Mouse (Mus musculus): ENCODE measurements around the gene Tead1. TPM values are rescaled to one million over a fixed set of nuclear protein-coding genes. Genes with fewer than 3 reads are reported as not detected.
A peak's percentile ranks its signal among the peaks of the same experiment; 100 is the strongest.

Gene Tead1
- polyA plus RNA-seq, 1 experiment from 2014 or later: 6.0 TPM

DNA sequence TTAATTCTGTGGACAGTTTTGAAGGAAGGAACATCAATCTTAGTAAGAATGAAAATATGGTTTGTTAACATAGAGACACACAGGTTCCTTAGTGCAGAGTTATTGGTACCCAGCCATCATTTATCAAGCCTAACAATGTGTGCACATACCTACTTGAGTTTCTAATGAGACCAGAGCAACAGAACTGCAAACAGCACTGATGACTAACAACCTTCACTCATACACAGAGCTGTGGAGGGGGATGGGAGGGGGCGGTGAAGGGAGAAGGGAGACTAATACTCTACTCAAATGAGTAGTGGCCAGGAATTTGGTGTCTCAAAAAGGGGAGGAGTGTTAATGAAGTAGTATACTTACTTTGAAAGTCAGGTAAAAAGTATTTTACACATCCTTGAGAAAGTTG lies 263.9 kb downstream of the Tead1 start:
- ATAC-seq: no peak

GRCm38 (mm10) chr7:112946706-112947105 lies 267.6 kb downstream of the Tead1 start:
- Histone ChIP-seq H3K4me1 (ENCODE audit: control insufficient read depth, insufficient read depth, low read length) (no peaks in the 10 kb centered on the region), H3K4me3 (ENCODE audit: low read depth, low read length) (no peak overlapping the region), H3K4me2 (ENCODE audit: low read length) (no peak overlapping the region), H3K36me3 (ENCODE audit: control insufficient read depth, insufficient read depth, low read length) (no peaks in the 10 kb centered on the region), H3K9ac (ENCODE audit: low read length) (no peak overlapping the region), H3K27ac (ENCODE audit: low read depth, low read length) (no peak overlapping the region), H3K27me3 (replicated peaks; ENCODE audit: control insufficient read depth, insufficient read depth, low read length) (no peaks in the 10 kb centered on the region), H3K9me3 (replicated peaks; ENCODE audit: control insufficient read depth, low read length) (no peaks in the 10 kb centered on the region)
- ATAC-seq: no peak
- DNase-seq (ENCODE audit: low spot score): no peak
- WGBS: 59% methylated on average over 6 of the region's 6 CpGs

More for the DNA sequence above, 263.9 kb downstream of the Tead1 start:
- no peak overlapping the region for H3K9ac ChIP-seq (ENCODE audit: low read length)
- no peak overlapping the region for H3K4me3 ChIP-seq (ENCODE audit: low read depth, low read length)
- no peak overlapping the region for H3K4me2 ChIP-seq (ENCODE audit: low read length)
- 88% methylated on average over 1 of the region's 1 CpGs for WGBS
- no peak overlapping the region for H3K27ac ChIP-seq (ENCODE audit: low read depth, low read length)
- H3K4me1 ChIP-seq (ENCODE audit: control insufficient read depth, insufficient read depth, low read length): no peaks in the 10 kb centered on the region
- no peaks in the 10 kb centered on the region for H3K36me3 ChIP-seq (ENCODE audit: control insufficient read depth, insufficient read depth, low read length)
- H3K9me3 ChIP-seq (replicated peaks; ENCODE audit: control insufficient read depth, low read length): no peaks in the 10 kb centered on the region
- no peaks in the 10 kb centered on the region for H3K27me3 ChIP-seq (replicated peaks; ENCODE audit: control insufficient read depth, insufficient read depth, low read length)
- DNase-seq (ENCODE audit: low spot score): no peak

GRCm38 (mm10) chr7:112953777-112954291 lies 274.7 kb downstream of the Tead1 start, which contains the start of gene Rassf10:
Gene Rassf10, plus strand, starts transcription at chr7:112953962.
- peaks cover 13% of the 10 kb centered on the region; the same call in 1 of the 2 replicates for H3K4me1 ChIP-seq (ENCODE audit: control insufficient read depth, insufficient read depth, low read length)
- peak; percentile 55 for DNase-seq (ENCODE audit: low spot score)
- under 1% methylated on average over 40 of the region's 41 CpGs for WGBS
- ATAC-seq: peak; percentile 72
- H3K9me3 ChIP-seq (replicated peaks; ENCODE audit: control insufficient read depth, low read length): no peaks in the 10 kb centered on the region
- no peaks in the 10 kb centered on the region for H3K36me3 ChIP-seq (ENCODE audit: control insufficient read depth, insufficient read depth, low read length)
- no peak within 1 kb of the TSS for H3K27ac ChIP-seq (ENCODE audit: low read depth, low read length)
- H3K4me2 ChIP-seq (ENCODE audit: low read length): peak within 1 kb of the TSS; percentile 84
- peak within 1 kb of the TSS; percentile 50 for H3K9ac ChIP-seq (ENCODE audit: low read length)
- peaks cover 45% of the 10 kb centered on the region for H3K27me3 ChIP-seq (replicated peaks; ENCODE audit: control insufficient read depth, insufficient read depth, low read length)
- H3K4me3 ChIP-seq (ENCODE audit: low read depth, low read length): peak within 1 kb of the TSS; percentile 46

- H3K27ac ChIP-seq (ENCODE audit: low read depth, low read length): no peak overlapping the region
These were observed 275.4 kb downstream of the Tead1 start for GRCm38 (mm10) chr7:112954351-112955102.

DNA sequence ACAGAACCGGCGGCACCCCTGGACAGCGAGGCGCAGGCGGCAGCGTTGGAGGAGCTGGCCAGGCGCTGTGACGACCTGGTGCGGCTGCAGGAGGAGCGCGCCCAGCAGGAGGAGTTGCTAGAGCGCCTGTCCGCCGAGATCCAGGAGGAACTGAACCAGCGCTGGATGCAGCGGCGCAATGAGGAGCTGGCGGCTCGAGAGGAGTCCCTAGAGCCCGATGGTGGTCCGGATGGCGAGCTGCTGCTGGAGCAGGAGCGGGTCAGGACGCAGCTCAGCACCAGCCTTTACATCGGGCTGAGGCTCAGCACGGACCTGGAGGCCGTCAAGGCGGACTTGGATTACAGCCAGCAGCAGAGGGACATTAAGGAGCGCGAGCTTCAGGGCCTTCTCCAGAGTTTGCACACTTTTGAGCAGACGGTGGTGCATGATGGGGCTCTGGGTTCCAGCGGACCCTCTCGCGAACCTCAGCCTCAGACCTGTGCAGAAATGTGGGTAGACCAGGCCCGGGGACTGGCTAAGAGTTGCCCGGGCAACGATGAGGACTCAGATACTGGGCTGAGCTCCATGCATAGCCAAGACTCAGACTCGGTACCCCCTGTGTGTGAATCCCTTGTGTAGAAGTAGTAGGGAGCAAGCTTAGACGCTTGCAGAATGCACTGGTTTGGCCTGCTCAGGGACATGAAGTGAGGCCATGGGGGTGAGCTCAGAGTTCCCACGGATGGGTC lies 276.1 kb downstream of the Tead1 start:
- peak overlapping the region; percentile 46 for H3K4me3 ChIP-seq (ENCODE audit: low read depth, low read length)
- H3K36me3 ChIP-seq (ENCODE audit: control insufficient read depth, insufficient read depth, low read length): no peaks in the 10 kb centered on the region
- DNase-seq (ENCODE audit: low spot score) (peak; percentile 48), ATAC-seq (peak; percentile 40; the same call in 1 of the 2 replicates)
- no peak overlapping the region for H3K27ac ChIP-seq (ENCODE audit: low read depth, low read length)
- H3K4me2 ChIP-seq (ENCODE audit: low read length): peak overlapping the region; percentile 84
- H3K27me3 ChIP-seq (replicated peaks; ENCODE audit: control insufficient read depth, insufficient read depth, low read length): peaks cover 45% of the 10 kb centered on the region
- WGBS: 4% methylated on average over 40 of the region's 40 CpGs
- H3K9ac ChIP-seq (ENCODE audit: low read length): peak overlapping the region; percentile 50
- no peaks in the 10 kb centered on the region for H3K9me3 ChIP-seq (replicated peaks; ENCODE audit: control insufficient read depth, low read length)
- H3K4me1 ChIP-seq (ENCODE audit: control insufficient read depth, insufficient read depth, low read length): peaks cover 13% of the 10 kb centered on the region; the same call in 1 of the 2 replicates

More at GRCm38 (mm10) chr7:112954351-112955102, 275.4 kb downstream of the Tead1 start:
- no peaks in the 10 kb centered on the region for H3K9me3 ChIP-seq (replicated peaks; ENCODE audit: control insufficient read depth, low read length)
- H3K4me2 ChIP-seq (ENCODE audit: low read length): peak overlapping the region; percentile 84
- H3K27me3 ChIP-seq (replicated peaks; ENCODE audit: control insufficient read depth, insufficient read depth, low read length): peaks cover 45% of the 10 kb centered on the region
- peak overlapping the region; percentile 50 for H3K9ac ChIP-seq (ENCODE audit: low read length)
- DNase-seq (ENCODE audit: low spot score) (peak; percentile 28), ATAC-seq (peak; percentile 47)
- peak overlapping the region; percentile 46 for H3K4me3 ChIP-seq (ENCODE audit: low read depth, low read length)
- WGBS: under 1% methylated on average over 82 of the region's 82 CpGs
- peaks cover 13% of the 10 kb centered on the region; the same call in 1 of the 2 replicates for H3K4me1 ChIP-seq (ENCODE audit: control insufficient read depth, insufficient read depth, low read length)
- no peaks in the 10 kb centered on the region for H3K36me3 ChIP-seq (ENCODE audit: control insufficient read depth, insufficient read depth, low read length)

DNA sequence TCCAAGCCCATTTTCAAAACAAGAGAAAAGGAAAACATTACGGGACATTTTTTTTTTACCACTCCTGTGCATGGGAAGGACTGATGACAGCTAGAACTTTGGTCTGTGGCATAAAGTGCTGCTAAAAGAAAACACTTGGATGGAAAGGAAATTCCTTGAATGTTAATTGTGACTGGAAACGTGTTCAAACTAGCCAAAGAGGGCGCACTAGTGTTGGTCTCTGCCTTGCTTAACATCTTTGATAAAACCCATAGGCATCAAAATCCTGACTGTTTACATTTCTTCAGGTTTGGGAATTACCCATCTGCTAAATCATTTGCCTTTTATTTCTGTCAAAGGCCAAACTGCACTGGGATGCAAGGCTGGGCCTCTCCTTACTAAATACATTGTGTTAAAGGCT lies 276.8 kb downstream of the Tead1 start:
- ATAC-seq: no peak

More for the DNA sequence above, 276.8 kb downstream of the Tead1 start:
- no peak overlapping the region for H3K27ac ChIP-seq (ENCODE audit: low read depth, low read length)
- peaks cover 45% of the 10 kb centered on the region for H3K27me3 ChIP-seq (replicated peaks; ENCODE audit: control insufficient read depth, insufficient read depth, low read length)
- H3K9ac ChIP-seq (ENCODE audit: low read length): no peak overlapping the region
- no peak overlapping the region for H3K4me3 ChIP-seq (ENCODE audit: low read depth, low read length)
- no peaks in the 10 kb centered on the region for H3K36me3 ChIP-seq (ENCODE audit: control insufficient read depth, insufficient read depth, low read length)
- DNase-seq (ENCODE audit: low spot score): peak; percentile 40
- 40% methylated on average over 3 of the region's 3 CpGs for WGBS
- peak overlapping the region; percentile 84 for H3K4me2 ChIP-seq (ENCODE audit: low read length)
- no peaks in the 10 kb centered on the region for H3K9me3 ChIP-seq (replicated peaks; ENCODE audit: control insufficient read depth, low read length)
- H3K4me1 ChIP-seq (ENCODE audit: control insufficient read depth, insufficient read depth, low read length): peaks cover 13% of the 10 kb centered on the region; the same call in 1 of the 2 replicates

Small RNA genes lying within 50 kb of the gene (microRNA-seq; reads per million reads assigned to microRNA genes)
- not detected for gene Gm44462

All from forebrain, embryonic 14.5 days (tissue).